Mouse (Mus musculus) heart, postnatal 0 days (tissue): ENCODE results near the gene Cnn2. TPM values are rescaled to one million over a fixed set of nuclear protein-coding genes. Genes with fewer than 3 reads are reported as not detected.

Experiments used
- ATAC-seq: fragments of 200-750 bp; cut with Nextera tagmentation; 2 replicates; pipeline ENCODE4 v1.8.0; 2017; ENCODE audit warnings: low read depth, moderate number of reproducible peaks, moderate library complexity; ENCODE audit not compliant: insufficient read depth
- DNase-seq: peaks from one replicate; pipeline ENCODE4 v3.0.0-alpha.2; 2016; ENCODE audit warnings: low spot score
- H3K27ac ChIP-seq: fragments of 300-500 bp; sonication (generic); 2 replicates; pipeline ENCODE4 v1.5.1; 2014; ENCODE audit warnings: low read depth, mild to moderate bottlenecking
- H3K27me3 ChIP-seq: fragments of 300-500 bp; sonication (generic); 2 replicates; pipeline ENCODE4 v1.6.1; 2014; ENCODE audit warnings: low read length, mixed read lengths; ENCODE audit not compliant: control insufficient read depth, insufficient read depth
- H3K36me3 ChIP-seq: fragments of 300-500 bp; sonication (generic); replicated peaks from 2 replicates; pipeline ENCODE4 v1.6.1; 2014; ENCODE audit warnings: low read length, mixed read lengths; ENCODE audit not compliant: control insufficient read depth, insufficient read depth
- H3K4me1 ChIP-seq: fragments of 300-500 bp; sonication (generic); 2 replicates; pipeline ENCODE4 v1.6.1; 2014; ENCODE audit warnings: antibody characterized with exemption; ENCODE audit not compliant: control insufficient read depth, insufficient read depth
- H3K4me2 ChIP-seq: fragments of 300-500 bp; sonication (generic); 2 replicates; pipeline ENCODE4 v1.6.1; 2014; ENCODE audit warnings: low read depth, mild to moderate bottlenecking, low read length, moderate library complexity
- H3K4me3 ChIP-seq: fragments of 300-500 bp; sonication (generic); 2 replicates; pipeline ENCODE4 v1.5.1; 2014; ENCODE audit warnings: low read depth, low read length
- H3K9ac ChIP-seq: fragments of 300-500 bp; sonication (generic); replicated peaks from 2 replicates; pipeline ENCODE4 v1.6.1; 2014; ENCODE audit warnings: low read depth, low read length, mixed read lengths
- H3K9me3 ChIP-seq: fragments of 300-500 bp; sonication (generic); replicated peaks from 2 replicates; pipeline ENCODE4 v1.6.1; 2016; ENCODE audit warnings: low read length; ENCODE audit not compliant: control insufficient read depth
- CTCF ChIP-seq: IDR thresholded peaks from 2 replicates; pipeline ENCODE4 v1.5.1; 2016; ENCODE audit warnings: antibody characterized with exemption, control low read depth, low read depth
- EP300 ChIP-seq: IDR thresholded peaks from 2 replicates; pipeline ENCODE4 v1.6.1; 2016; ENCODE audit warnings: antibody characterized with exemption, low read depth
- WGBS: fragments of 180-500 bp; shearing (Covaris S2); extraction: QIAGEN DNeasy Blood & Tissue Kit; methylation state at CpG from one replicate; pipeline ENCODE4 v1.1.7; 2014; 5-methylcytosine and 5-hydroxymethylcytosine counted together
- polyA plus RNA-seq: library from polyadenylated mRNA; unstranded; fragments of >200 nt; fragmentation: Nextera tagmentation; extraction: Ambion mirVana; gene quantifications from 2 replicates; pipeline ENCODE4 v1.2.1, GENCODE M21; 2015
- total RNA-seq: library from RNA; depleted of rRNA; stranded (reverse); fragments of >200 nt; gene quantifications from 2 replicates; pipeline ENCODE4 v1.2.3, GENCODE M21; 2014; ENCODE audit warnings: low replicate concordance

Cnn2 gene
- total and polyA plus RNA-seq, 2 experiments from 2014 or later: 142 to 149 TPM

- H3K36me3 ChIP-seq: peaks cover 23% of the 10 kb centered on the region
- H3K9me3 ChIP-seq: no peaks in the 10 kb centered on the region
- no peak overlapping the region for H3K4me2 ChIP-seq
Observed at GRCm38 (mm10) chr10:79946752-79947322, 41.5 kb upstream of the Cnn2 start.

GRCm38 (mm10) chr10:79947502-79947901, 40.9 kb upstream of the Cnn2 start:
- no peak for TF ChIP-seq CTCF
- TF ChIP-seq EP300: no peak
- Histone ChIP-seq H3K36me3 (peaks cover 23% of the 10 kb centered on the region), H3K4me2 (no peak overlapping the region), H3K9ac (no peak overlapping the region), H3K27me3 (no peaks in the 10 kb centered on the region), H3K27ac (no peak overlapping the region), H3K4me3 (no peak overlapping the region), H3K4me1 (no peaks in the 10 kb centered on the region), H3K9me3 (no peaks in the 10 kb centered on the region)
- DNase-seq (no peak), ATAC-seq (no peak)
- 76% methylated on average over 6 of the region's 6 CpGs for WGBS

More at GRCm38 (mm10) chr10:79946752-79947322, 41.5 kb upstream of the Cnn2 start:
- TF ChIP-seq EP300 (no peak), CTCF (no peak)
- Histone ChIP-seq H3K27me3 (no peaks in the 10 kb centered on the region), H3K4me3 (no peak overlapping the region), H3K4me1 (no peaks in the 10 kb centered on the region), H3K9ac (no peak overlapping the region), H3K27ac (no peak overlapping the region)
- DNase-seq (no peak), ATAC-seq (no peak)
- 46% methylated on average over 7 of the region's 7 CpGs for WGBS

- no peak overlapping the region for H3K4me3 ChIP-seq
- WGBS: 70% methylated on average over 4 of the region's 4 CpGs
- no peak overlapping the region for H3K27ac ChIP-seq
- H3K27me3 ChIP-seq: no peaks in the 10 kb centered on the region
- ATAC-seq (no peak), DNase-seq (no peak)
- H3K36me3 ChIP-seq: peaks cover 23% of the 10 kb centered on the region
- H3K9me3 ChIP-seq: no peaks in the 10 kb centered on the region
- H3K4me1 ChIP-seq: no peaks in the 10 kb centered on the region
- H3K9ac ChIP-seq: no peak overlapping the region
- TF ChIP-seq EP300: no peak
- no peak for TF ChIP-seq CTCF
- H3K4me2 ChIP-seq: no peak overlapping the region
Observed at GRCm38 (mm10) chr10:79949873-79950272, 38.5 kb upstream of the Cnn2 start.

GRCm38 (mm10) chr10:79950661-79951060, 37.7 kb upstream of the Cnn2 start:
- Histone ChIP-seq H3K4me1 (no peaks in the 10 kb centered on the region), H3K4me2 (no peak overlapping the region), H3K27ac (no peak overlapping the region), H3K4me3 (no peak overlapping the region), H3K36me3 (peaks cover 23% of the 10 kb centered on the region), H3K9ac (no peak overlapping the region), H3K9me3 (no peaks in the 10 kb centered on the region), H3K27me3 (no peaks in the 10 kb centered on the region)
- WGBS: 79% methylated on average over 18 of the region's 18 CpGs
- no peak for ATAC-seq
- TF ChIP-seq EP300: no peak
- TF ChIP-seq CTCF: no peak
- DNase-seq: no peak

- Histone ChIP-seq H3K4me3 (no peak overlapping the region), H3K4me2 (no peak overlapping the region), H3K4me1 (no peaks in the 10 kb centered on the region), H3K9ac (no peak overlapping the region), H3K36me3 (peaks cover 23% of the 10 kb centered on the region), H3K27me3 (no peaks in the 10 kb centered on the region), H3K9me3 (no peaks in the 10 kb centered on the region), H3K27ac (no peak overlapping the region)
- TF ChIP-seq CTCF (peak; percentile 60), EP300 (no peak)
- DNase-seq: no peak
- 82% methylated on average over 6 of the region's 6 CpGs for WGBS
- ATAC-seq: no peak
Observed at GRCm38 (mm10) chr10:79953946-79954345, 34.4 kb upstream of the Cnn2 start.

- Histone ChIP-seq H3K27ac (no peak overlapping the region), H3K27me3 (no peaks in the 10 kb centered on the region), H3K9me3 (no peaks in the 10 kb centered on the region), H3K9ac (no peak overlapping the region), H3K4me3 (no peak overlapping the region), H3K4me2 (no peak overlapping the region), H3K36me3 (peaks cover 9% of the 10 kb centered on the region; the same call in 1 of the 2 replicates), H3K4me1 (0 out of 2 replicates have a peak, but pooled peaks cover 4% of the 10 kb centered on the region)
- no peak for ATAC-seq
- TF ChIP-seq CTCF: no peak
- no peak for TF ChIP-seq EP300
- 69% methylated on average over 9 of the region's 9 CpGs for WGBS
- DNase-seq: no peak
Observed at GRCm38 (mm10) chr10:79955691-79956090, 32.7 kb upstream of the Cnn2 start.
